Mouse (Mus musculus): Measurements from ENCODE around the gene Zfp654. TPM values are rescaled to one million over a fixed set of nuclear protein-coding genes. Genes with fewer than 3 reads are reported as not detected.

Gene Zfp654
- total and polyA plus RNA-seq, 3 experiments: 6.5 to 22.6 (median 7.1) TPM

GRCm38 (mm10) chr16:64775516-64775915 lies 75.9 kb downstream of the Zfp654 start:
- Histone ChIP-seq H3K36me3 (replicated peaks in 1 of 2; ENCODE audit: control insufficient read depth in 1 of 2, insufficient read depth in 1 of 2, low read length in 1 of 2) (peaks cover 0 to 4% of the 10 kb centered on the region in 2 experiments), H3K4me2 (ENCODE audit: insufficient read depth, low read depth, poor library complexity, severe bottlenecking) (no peak overlapping the region), H3K27ac (ENCODE audit: insufficient read depth, low read depth) (no peak overlapping the region), H3K79me2 (replicated peaks; ENCODE audit: control insufficient read depth, extremely low read depth, insufficient read depth, poor library complexity, severe bottlenecking) (no peaks in the 10 kb centered on the region), H3K4me3 (replicated peaks in 1 of 3; ENCODE audit: low read depth in 2 of 3, low read length in 2 of 3, poor library complexity in 1 of 3) (no peak overlapping the region), H3K9me3 (replicated peaks; ENCODE audit: low read length) (no peaks in the 10 kb centered on the region), H3K27me3 (replicated peaks) (no peaks in the 10 kb centered on the region), H3K4me1 (ENCODE audit: control insufficient read depth in 1 of 2, insufficient read depth in 2 of 2) (peaks cover 0 to 7% of the 10 kb centered on the region in 2 experiments; a peak in 3 of 4 replicates), H3K9ac (ENCODE audit: insufficient read depth, low read depth) (no peak overlapping the region)
- dilution Hi-C loops (cut with MboI; ENCODE audit: extremely low pct_ligation_motif_present, extremely low pct_unique_long_range_greater_than_20kb, low sequenced_read_pairs) (no loop called here), in situ Hi-C loops (cut with MboI; ENCODE audit: low pct_ligation_motif_present, low pct_unique_long_range_greater_than_20kb, low sequenced_read_pairs) (no loop called here)
- TF ChIP-seq MAX (IDR thresholded peaks at IDR 0.05; ENCODE audit: low read length) (no peak), NRF1 (IDR thresholded peaks at IDR 0.05; ENCODE audit: low read depth, low read length) (no peak)
- DNase-seq (ENCODE audit: extremely low read depth): no peak

DNA sequence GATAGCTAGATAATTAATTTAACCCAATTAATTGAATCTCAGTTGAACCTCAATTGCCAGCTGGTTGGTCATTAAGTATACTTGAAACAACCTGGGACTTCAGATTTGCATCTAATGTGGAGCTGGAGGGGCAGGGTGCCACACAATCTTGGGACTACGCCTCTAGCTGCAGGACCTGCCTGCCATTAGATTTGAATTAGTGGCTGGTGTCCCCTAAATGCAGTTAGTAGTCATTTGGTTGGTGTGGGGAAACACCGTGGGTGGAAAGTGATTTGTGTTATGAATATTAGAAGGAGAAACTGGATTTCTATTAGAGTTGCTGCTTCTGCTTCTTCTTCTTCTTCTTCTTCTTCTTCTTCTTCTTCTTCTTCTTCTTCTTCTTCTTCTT lies 80.0 kb downstream of the Zfp654 start:
- Histone ChIP-seq H3K79me2 (replicated peaks; ENCODE audit: control insufficient read depth, extremely low read depth, insufficient read depth, poor library complexity, severe bottlenecking) (peaks cover 20% of the 10 kb centered on the region), H3K4me3 (replicated peaks in 1 of 3; ENCODE audit: low read depth in 2 of 3, low read length in 2 of 3, poor library complexity in 1 of 3) (peak overlapping the region; percentile 88 to 97 (median 93)), H3K4me1 (ENCODE audit: control insufficient read depth in 1 of 2, insufficient read depth in 2 of 2) (peaks cover 0 to 21% of the 10 kb centered on the region in 2 experiments; a peak in 3 of 4 replicates), H3K36me3 (replicated peaks in 1 of 2; ENCODE audit: control insufficient read depth in 1 of 2, insufficient read depth in 1 of 2, low read length in 1 of 2) (peaks cover 8 to 16% of the 10 kb centered on the region in 2 experiments), H3K9me3 (replicated peaks; ENCODE audit: low read length) (no peaks in the 10 kb centered on the region), H3K9ac (ENCODE audit: insufficient read depth, low read depth) (peak overlapping the region; percentile 98), H3K27ac (ENCODE audit: insufficient read depth, low read depth) (peak overlapping the region; percentile 77), H3K4me2 (ENCODE audit: insufficient read depth, low read depth, poor library complexity, severe bottlenecking) (peak overlapping the region; percentile 73), H3K27me3 (replicated peaks) (no peaks in the 10 kb centered on the region)
- in situ Hi-C loops (cut with MboI; ENCODE audit: low pct_ligation_motif_present, low pct_unique_long_range_greater_than_20kb, low sequenced_read_pairs): loop anchor here (25.0 kb wide), 1 partner anchor 716 kb away; no protein-coding TSS in a partner anchor
- dilution Hi-C loops (cut with MboI; ENCODE audit: extremely low pct_ligation_motif_present, extremely low pct_unique_long_range_greater_than_20kb, low sequenced_read_pairs): no loop called here
- TF ChIP-seq MEF2A (IDR thresholded peaks at IDR 0.05; ENCODE audit: borderline replicate concordance, low read depth, low read length) (0 out of 2 replicates have a peak, but pooled peaks have one; percentile 19), IRF4 (IDR thresholded peaks at IDR 0.05; ENCODE audit: low read depth, low read length) (peak; percentile 69; the same call in 1 of the 2 replicates), POLR2A (IDR thresholded peaks at IDR 0.05; ENCODE audit: low read depth, low read length) (no peak; the same call in 1 of the 2 replicates), RAD21 (IDR thresholded peaks at IDR 0.05; ENCODE audit: low read depth, low read length) (no peak), MAZ (IDR thresholded peaks at IDR 0.05; ENCODE audit: low read depth, low read length) (no peak), JUND (conservative IDR thresholded peaks at IDR 0.05; ENCODE audit: low read depth, low read length) (0 out of 2 replicates have a peak, but pooled peaks have one; percentile 37), MYC (IDR thresholded peaks at IDR 0.05; ENCODE audit: low read depth, low read length) (0 out of 2 replicates have a peak, but pooled peaks have one; percentile 17), MAX (IDR thresholded peaks at IDR 0.05; ENCODE audit: low read length) (no peak; the same call in 1 of the 2 replicates), BHLHE40 (IDR thresholded peaks at IDR 0.05; ENCODE audit: low read depth, low read length) (no peak), CHD1 (IDR thresholded peaks at IDR 0.05; ENCODE audit: low read depth, low read length) (peak; percentile 63; the same call in 1 of the 2 replicates), POLR2AphosphoS2 (IDR thresholded peaks at IDR 0.05; ENCODE audit: low read depth, low read length) (no peak), USF1 (IDR thresholded peaks at IDR 0.05; ENCODE audit: low read depth, low read length) (no peak), EP300 (IDR thresholded peaks at IDR 0.05; ENCODE audit: low read length) (peak; percentile 65), JUN (IDR thresholded peaks at IDR 0.05; ENCODE audit: insufficient read depth, low read depth, low read length) (peak; percentile 30; the same call in 1 of the 2 replicates), TBP (conservative IDR thresholded peaks at IDR 0.05; ENCODE audit: low read depth, low read length) (peak; percentile 42; the same call in 1 of the 2 replicates)
- peak; percentile 83 for DNase-seq (ENCODE audit: extremely low read depth)
